Mouse (Mus musculus) stomach, embryonic 14.5 days (tissue): ENCODE measurements around the gene Diaph3. TPM values are rescaled to one million over a fixed set of nuclear protein-coding genes. Genes with fewer than 3 reads are reported as not detected.

Source experiments
- ATAC-seq: fragments of 200-750 bp; cut with Nextera tagmentation; 2 replicates; pipeline ENCODE4 v1.8.0; 2017; ENCODE audit warnings: low read depth, moderate TSS enrichment; ENCODE audit not compliant: insufficient number of reproducible peaks, insufficient read depth, low FRiP score
- H3K27ac ChIP-seq: fragments of 300-500 bp; sonication (generic); 2 replicates; pipeline ENCODE4 v1.5.1; 2014; ENCODE audit warnings: mild to moderate bottlenecking, low read length, moderate library complexity, mixed read lengths
- H3K27me3 ChIP-seq: fragments of 300-500 bp; sonication (generic); 2 replicates; pipeline ENCODE4 v1.6.1; 2014; ENCODE audit warnings: low read length, control low read depth, mixed read lengths; ENCODE audit not compliant: control insufficient read depth, insufficient read depth
- H3K36me3 ChIP-seq: fragments of 300-500 bp; sonication (generic); 2 replicates; pipeline ENCODE4 v1.6.1; 2014; ENCODE audit warnings: mild to moderate bottlenecking, control low read depth, low read length, moderate library complexity, mixed read lengths; ENCODE audit not compliant: control insufficient read depth, insufficient read depth
- H3K4me1 ChIP-seq: fragments of 300-500 bp; sonication (generic); 2 replicates; pipeline ENCODE4 v1.6.1; 2014; ENCODE audit warnings: low read length, control low read depth, mixed read lengths; ENCODE audit not compliant: control insufficient read depth, insufficient read depth
- H3K4me2 ChIP-seq: fragments of 300-500 bp; sonication (generic); replicated peaks from 2 replicates; pipeline ENCODE4 v1.6.1; 2014; ENCODE audit warnings: low read depth, low read length, control low read depth
- H3K4me3 ChIP-seq: fragments of 300-500 bp; sonication (generic); 2 replicates; pipeline ENCODE4 v1.5.1; 2014; ENCODE audit warnings: low read depth, low read length, control low read depth
- H3K9ac ChIP-seq: fragments of 300-500 bp; sonication (generic); replicated peaks from 2 replicates; pipeline ENCODE4 v1.6.1; 2014; ENCODE audit warnings: low read depth, mild to moderate bottlenecking, control low read depth, low read length, moderate library complexity, mixed read lengths
- H3K9me3 ChIP-seq: fragments of 300-500 bp; sonication (generic); 2 replicates; pipeline ENCODE4 v1.6.1; 2016; ENCODE audit warnings: low read depth, low read length, control low read depth; ENCODE audit not compliant: control insufficient read depth
- WGBS: fragments of 180-500 bp; shearing (Covaris S2); extraction: QIAGEN DNeasy Blood & Tissue Kit; methylation state at CpG from one replicate; pipeline ENCODE4 v1.1.7; 2014; 5-methylcytosine and 5-hydroxymethylcytosine counted together
- polyA plus RNA-seq: library from polyadenylated mRNA; unstranded; fragments of >200 nt; fragmentation: Nextera tagmentation; extraction: Ambion mirVana; gene quantifications from 2 replicates; pipeline ENCODE4 v1.2.1, GENCODE M21; 2014

The Diaph3 gene
- polyA plus RNA-seq, 1 experiment from 2014 or later: 23.4 TPM

GRCm38 (mm10) chr14:86867143-86867542, 273.9 kb downstream of the Diaph3 start:
- no peaks in the 10 kb centered on the region for H3K36me3 ChIP-seq
- no peaks in the 10 kb centered on the region for H3K9me3 ChIP-seq
- no peaks in the 10 kb centered on the region for H3K27me3 ChIP-seq
- WGBS: 70% methylated on average over 3 of the region's 3 CpGs
- no peak overlapping the region for H3K27ac ChIP-seq
- no peaks in the 10 kb centered on the region for H3K4me1 ChIP-seq
- no peak for ATAC-seq
- no peak overlapping the region for H3K4me3 ChIP-seq
- H3K4me2 ChIP-seq: no peak overlapping the region
- H3K9ac ChIP-seq: no peak overlapping the region

- H3K36me3 ChIP-seq: no peaks in the 10 kb centered on the region
- H3K4me1 ChIP-seq: no peaks in the 10 kb centered on the region
- H3K27ac ChIP-seq: no peak overlapping the region
- no peak overlapping the region for H3K9ac ChIP-seq
- H3K4me2 ChIP-seq: no peak overlapping the region
- H3K27me3 ChIP-seq: no peaks in the 10 kb centered on the region
- no peak for ATAC-seq
- no peak overlapping the region for H3K4me3 ChIP-seq
- no peaks in the 10 kb centered on the region for H3K9me3 ChIP-seq
- WGBS: 92% methylated on average over 3 of the region's 3 CpGs
These were observed 277.0 kb downstream of the Diaph3 start for GRCm38 (mm10) chr14:86864053-86864452.

- H3K36me3 ChIP-seq: no peaks in the 10 kb centered on the region
- H3K4me3 ChIP-seq: no peak overlapping the region
- H3K27ac ChIP-seq: no peak overlapping the region
- no peaks in the 10 kb centered on the region for H3K4me1 ChIP-seq
- H3K9ac ChIP-seq: no peak overlapping the region
- 82% methylated on average over 11 of the region's 11 CpGs for WGBS
- no peak overlapping the region for H3K4me2 ChIP-seq
- no peaks in the 10 kb centered on the region for H3K27me3 ChIP-seq
- ATAC-seq: no peak
- H3K9me3 ChIP-seq: no peaks in the 10 kb centered on the region
These were observed 279.6 kb downstream of the Diaph3 start for GRCm38 (mm10) chr14:86861277-86861946.

GRCm38 (mm10) chr14:86847154-86847810, 293.8 kb downstream of the Diaph3 start:
- ATAC-seq: no peak
- no peaks in the 10 kb centered on the region for H3K9me3 ChIP-seq
- H3K27me3 ChIP-seq: no peaks in the 10 kb centered on the region
- WGBS: 82% methylated on average over 4 of the region's 4 CpGs
- no peak overlapping the region for H3K9ac ChIP-seq
- no peaks in the 10 kb centered on the region for H3K4me1 ChIP-seq
- H3K4me2 ChIP-seq: no peak overlapping the region
- no peak overlapping the region for H3K27ac ChIP-seq
- no peak overlapping the region for H3K4me3 ChIP-seq
- no peaks in the 10 kb centered on the region for H3K36me3 ChIP-seq

GRCm38 (mm10) chr14:86844075-86844474, 297.0 kb downstream of the Diaph3 start:
- no peak overlapping the region for H3K4me3 ChIP-seq
- ATAC-seq: no peak
- no peaks in the 10 kb centered on the region for H3K9me3 ChIP-seq
- no peaks in the 10 kb centered on the region for H3K36me3 ChIP-seq
- no peaks in the 10 kb centered on the region for H3K4me1 ChIP-seq
- no peak overlapping the region for H3K9ac ChIP-seq
- H3K27me3 ChIP-seq: no peaks in the 10 kb centered on the region
- WGBS: 72% methylated on average over 3 of the region's 3 CpGs
- no peak overlapping the region for H3K27ac ChIP-seq
- H3K4me2 ChIP-seq: no peak overlapping the region

GRCm38 (mm10) chr14:86837642-86838041, 303.4 kb downstream of the Diaph3 start:
- H3K36me3 ChIP-seq: no peaks in the 10 kb centered on the region
- no peak overlapping the region for H3K27ac ChIP-seq
- WGBS: 67% methylated on average over 2 of the region's 2 CpGs
- ATAC-seq: no peak
- H3K9ac ChIP-seq: no peak overlapping the region
- H3K27me3 ChIP-seq: no peaks in the 10 kb centered on the region
- no peak overlapping the region for H3K4me2 ChIP-seq
- H3K4me1 ChIP-seq: no peaks in the 10 kb centered on the region
- H3K9me3 ChIP-seq: no peaks in the 10 kb centered on the region
- no peak overlapping the region for H3K4me3 ChIP-seq

- ATAC-seq: no peak
- Histone ChIP-seq H3K4me3 (no peak overlapping the region), H3K27ac (no peak overlapping the region), H3K9me3 (no peaks in the 10 kb centered on the region), H3K27me3 (no peaks in the 10 kb centered on the region), H3K36me3 (no peaks in the 10 kb centered on the region), H3K9ac (no peak overlapping the region), H3K4me1 (no peaks in the 10 kb centered on the region), H3K4me2 (no peak overlapping the region)
- WGBS: 72% methylated on average over 2 of the region's 2 CpGs
These were observed 306.2 kb downstream of the Diaph3 start for GRCm38 (mm10) chr14:86834851-86835250.

GRCm38 (mm10) chr14:86834269-86834668, 306.8 kb downstream of the Diaph3 start:
- Histone ChIP-seq H3K27me3 (no peaks in the 10 kb centered on the region), H3K4me1 (no peaks in the 10 kb centered on the region), H3K4me3 (no peak overlapping the region), H3K9me3 (no peaks in the 10 kb centered on the region), H3K9ac (no peak overlapping the region), H3K4me2 (no peak overlapping the region), H3K36me3 (no peaks in the 10 kb centered on the region), H3K27ac (no peak overlapping the region)
- 94% methylated on average over 6 of the region's 6 CpGs for WGBS
- no peak for ATAC-seq

- Histone ChIP-seq H3K27me3 (no peaks in the 10 kb centered on the region), H3K36me3 (no peaks in the 10 kb centered on the region), H3K4me2 (no peak overlapping the region), H3K4me1 (no peaks in the 10 kb centered on the region), H3K9me3 (no peaks in the 10 kb centered on the region), H3K9ac (no peak overlapping the region), H3K27ac (no peak overlapping the region), H3K4me3 (no peak overlapping the region)
- no peak for ATAC-seq
- 83% methylated on average over 4 of the region's 4 CpGs for WGBS
These were observed 308.0 kb downstream of the Diaph3 start for GRCm38 (mm10) chr14:86833003-86833402.
